Mouse (Mus musculus) thymus, adult 2 months (tissue): ENCODE measurements at regions not wholly inside any gene's neighbourhood (a gene's known extent, or its start where the extent isn't known, plus 50 kb on each side); places are given as distances from the start of the nearest gene placed in this dataset.
"Not testable (repeated sequence)": the region's sequence is repeated elsewhere in the genome, so short reads cannot be mapped to it uniquely, and the experiment has no call there.

Source experiments
- CTCF ChIP-seq: fragments of 200-500 bp; IDR thresholded peaks from 2 replicates; pipeline ENCODE4 v1.5.1; 2012; ENCODE audit warnings: mild to moderate bottlenecking, control low read depth, low read length, moderate library complexity, borderline replicate concordance; ENCODE audit not compliant: control insufficient read depth, poor library complexity, insufficient read depth; ENCODE audit errors: extremely low read depth
- POLR2A ChIP-seq: fragments of 200-500 bp; IDR thresholded peaks from 2 replicates; pipeline ENCODE4 v1.6.1; 2012; ENCODE audit warnings: mild to moderate bottlenecking, low read length, control low read depth, moderate library complexity; ENCODE audit not compliant: control insufficient read depth, poor library complexity, insufficient read depth; ENCODE audit errors: extremely low read depth

GRCm38 (mm10) chr1:47250706-47251105 is 358.1 kb upstream of the Slc39a10 start:
- TF ChIP-seq CTCF, POLR2A: not testable (repeated sequence)
